Mouse (Mus musculus) ES-Bruce4 (cell line): ENCODE measurements around the gene Ap3b2.

Experiments
- CTCF ChIP-seq: IDR thresholded peaks from one replicate; pipeline ENCODE4 v1.8.1; 2011; ENCODE audit warnings: low read depth, low read length
- EP300 ChIP-seq: IDR thresholded peaks from 2 replicates; pipeline ENCODE4 v1.6.1; 2011; ENCODE audit warnings: low read depth, low read length; ENCODE audit not compliant: insufficient read depth
- POLR2A ChIP-seq: IDR thresholded peaks from one replicate; pipeline ENCODE4 v1.8.1; 2011; ENCODE audit warnings: low read length; ENCODE audit not compliant: insufficient read depth

GRCm38 (mm10) chr7:81538070-81538675 is 44.4 kb upstream of the Ap3b2 start:
- TF ChIP-seq CTCF (no peak), POLR2A (no peak), EP300 (no peak)
